Mouse (Mus musculus) E14TG2a.4 (cell line): ENCODE data around the gene Nppb.

Source experiments
- CTCF ChIP-seq: conservative IDR thresholded peaks from 2 replicates; pipeline ENCODE4 v1.5.1; 2014; ENCODE audit warnings: low read length
- NANOG ChIP-seq: IDR thresholded peaks from 2 replicates; pipeline ENCODE4 v1.6.1; 2014; ENCODE audit warnings: borderline replicate concordance, low read length, mixed read lengths

- TF ChIP-seq CTCF (peak; percentile 11; the same call in 1 of the 2 replicates), NANOG (no peak)
Observed at GRCm38 (mm10) chr4:148008412-148008811, 22.8 kb downstream of the Nppb start.
